Mouse (Mus musculus) ES-E14 (cell line): ENCODE results near the gene Astl.

Experiments used
- HCFC1 ChIP-seq: IDR thresholded peaks from 2 replicates; pipeline ENCODE4 v1.6.1; 2012; ENCODE audit warnings: low read length, inconsistent platforms, borderline replicate concordance; ENCODE audit not compliant: insufficient read depth
- ZC3H11A ChIP-seq: IDR thresholded peaks from 2 replicates; pipeline ENCODE4 v1.6.1; 2012; ENCODE audit warnings: low read depth, mild to moderate bottlenecking, inconsistent platforms, low read length, borderline replicate concordance
- ZNF384 ChIP-seq: IDR thresholded peaks from 2 replicates; pipeline ENCODE4 v1.6.1; 2012; ENCODE audit warnings: low read depth, low read length, inconsistent platforms

DNA sequence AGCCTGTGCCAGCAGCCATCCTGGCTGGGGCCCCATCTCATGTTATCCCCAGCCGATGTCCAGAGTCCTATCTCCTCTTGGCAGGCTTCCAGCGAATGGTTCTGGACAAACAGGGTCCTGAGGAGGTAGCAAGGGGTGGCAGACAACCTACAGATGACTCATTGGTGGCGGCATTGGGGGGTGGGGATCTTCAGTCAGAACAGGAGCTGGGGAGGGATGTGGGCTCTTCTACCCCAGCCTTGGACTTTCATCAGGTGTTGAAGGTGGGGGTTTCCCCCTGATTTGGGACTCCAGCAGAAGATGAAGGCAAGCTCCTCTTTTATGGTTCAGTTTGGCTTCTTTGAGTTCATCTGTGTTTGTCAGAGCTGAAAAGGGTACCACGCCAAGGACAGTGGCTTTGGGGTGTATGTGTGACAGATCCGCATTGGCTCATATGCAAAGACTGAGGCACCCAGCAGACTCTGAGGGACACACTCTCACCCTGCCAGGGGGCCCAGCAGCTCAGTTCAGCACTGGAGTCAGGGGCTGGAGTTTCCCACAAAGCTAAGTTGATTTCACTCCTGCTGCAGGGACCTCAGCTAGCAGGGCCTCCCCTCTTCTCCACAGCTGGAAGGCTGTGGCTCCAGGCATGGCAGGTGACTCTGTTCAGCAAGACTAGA, 4.4 kb upstream of the Astl start:
- TF ChIP-seq HCFC1 (no peak), ZNF384 (no peak), ZC3H11A (no peak)
